Mouse (Mus musculus): ENCODE measurements at regions not wholly inside any gene's neighbourhood (a gene's known extent, or its start where the extent isn't known, plus 50 kb on each side); places are given as distances from the start of the nearest gene placed in this dataset.

- DNase-seq: no peak
- intact Hi-C loops (cut with DNase I): no loop called here
These were observed 148.7 kb upstream of the Id2 start for GRCm38 (mm10) chr12:25245661-25246060.

- no peak for DNase-seq
- intact Hi-C loops (cut with DNase I): no loop called here
These were observed 148.3 kb upstream of the Id2 start for GRCm38 (mm10) chr12:25245251-25245650.

GRCm38 (mm10) chr12:25244666-25245065, 147.7 kb upstream of the Id2 start:
- intact Hi-C loops (cut with DNase I): no loop called here
- DNase-seq: no peak

GRCm38 (mm10) chr12:25243901-25244300, 147.0 kb upstream of the Id2 start:
- no peak for DNase-seq
- intact Hi-C loops (cut with DNase I): no loop called here

GRCm38 (mm10) chr12:25242369-25242768, 145.4 kb upstream of the Id2 start:
- intact Hi-C loops (cut with DNase I): no loop called here
- DNase-seq: no peak

GRCm38 (mm10) chr12:25241675-25242074, 144.7 kb upstream of the Id2 start:
- intact Hi-C loops (cut with DNase I): no loop called here
- no peak for DNase-seq

- intact Hi-C loops (cut with DNase I): no loop called here
- no peak for DNase-seq
These were observed 143.9 kb upstream of the Id2 start for GRCm38 (mm10) chr12:25240796-25241195.

GRCm38 (mm10) chr12:25240142-25240541, 143.2 kb upstream of the Id2 start:
- peak; percentile 19 for DNase-seq
- intact Hi-C loops (cut with DNase I): no loop called here

- DNase-seq: no peak
- intact Hi-C loops (cut with DNase I): no loop called here
These were observed 138.1 kb upstream of the Id2 start for GRCm38 (mm10) chr12:25235071-25235470.

- intact Hi-C loops (cut with DNase I): no loop called here
- DNase-seq: no peak
These were observed 137.7 kb upstream of the Id2 start for GRCm38 (mm10) chr12:25234636-25235035.

- intact Hi-C loops (cut with DNase I): no loop called here
These were observed 136.1 kb upstream of the Id2 start for GRCm38 (mm10) chr12:25233027-25233535.

GRCm38 (mm10) chr12:25232358-25233026, 135.6 kb upstream of the Id2 start:
- DNase-seq: peak; percentile 35
- intact Hi-C loops (cut with DNase I): no loop called here

More at GRCm38 (mm10) chr12:25233027-25233535, 136.1 kb upstream of the Id2 start:
- no peak for DNase-seq

- DNase-seq: no peak
- intact Hi-C loops (cut with DNase I): no loop called here
These were observed 131.8 kb upstream of the Id2 start for GRCm38 (mm10) chr12:25228708-25229107.

- DNase-seq: no peak
- intact Hi-C loops (cut with DNase I): no loop called here
These were observed 130.8 kb upstream of the Id2 start for GRCm38 (mm10) chr12:25227736-25228135.

- DNase-seq: no peak
- intact Hi-C loops (cut with DNase I): no loop called here
These were observed 127.7 kb upstream of the Id2 start for GRCm38 (mm10) chr12:25224644-25225043.

- intact Hi-C loops (cut with DNase I): no loop called here
- no peak for DNase-seq
These were observed 127.3 kb upstream of the Id2 start for GRCm38 (mm10) chr12:25224201-25224600.

GRCm38 (mm10) chr12:25223539-25223938, 126.6 kb upstream of the Id2 start:
- no peak for DNase-seq
- intact Hi-C loops (cut with DNase I): no loop called here

GRCm38 (mm10) chr12:25220780-25221106, 123.8 kb upstream of the Id2 start:
- intact Hi-C loops (cut with DNase I): no loop called here

GRCm38 (mm10) chr12:25220096-25220779, 123.3 kb upstream of the Id2 start:
- no peak for DNase-seq
- intact Hi-C loops (cut with DNase I): no loop called here

More at GRCm38 (mm10) chr12:25220780-25221106, 123.8 kb upstream of the Id2 start:
- DNase-seq: no peak

GRCm38 (mm10) chr12:25219546-25219945, 122.6 kb upstream of the Id2 start:
- intact Hi-C loops (cut with DNase I): no loop called here
- no peak for DNase-seq

- DNase-seq: no peak
- intact Hi-C loops (cut with DNase I): no loop called here
These were observed 120.0 kb upstream of the Id2 start for GRCm38 (mm10) chr12:25216792-25217516.

GRCm38 (mm10) chr12:25215266-25215665, 118.3 kb upstream of the Id2 start:
- intact Hi-C loops (cut with DNase I): no loop called here
- no peak for DNase-seq
